Mouse (Mus musculus) forebrain, embryonic 13.5 days (tissue): ENCODE measurements around the gene Gfod2. TPM values are rescaled to one million over a fixed set of nuclear protein-coding genes. Genes with fewer than 3 reads are reported as not detected.

Experiments
- ATAC-seq: fragments of 200-750 bp; cut with Nextera tagmentation; 2 replicates; pipeline ENCODE4 v1.8.0; 2017
- H3K27ac ChIP-seq: fragments of 300-500 bp; sonication (generic); 2 replicates; pipeline ENCODE4 v1.5.1; 2015; ENCODE audit warnings: inconsistent platforms, mild to moderate bottlenecking, moderate library complexity
- H3K27me3 ChIP-seq: fragments of 300-500 bp; sonication (generic); 2 replicates; pipeline ENCODE4 v1.6.1; 2015; ENCODE audit warnings: mild to moderate bottlenecking, inconsistent platforms
- H3K36me3 ChIP-seq: fragments of 300-500 bp; sonication (generic); 2 replicates; pipeline ENCODE4 v1.6.1; 2015; ENCODE audit warnings: mild to moderate bottlenecking, inconsistent platforms; ENCODE audit not compliant: poor library complexity, severe bottlenecking
- H3K4me1 ChIP-seq: fragments of 300-500 bp; sonication (generic); 2 replicates; pipeline ENCODE4 v1.6.1; 2015; ENCODE audit warnings: inconsistent platforms
- H3K4me2 ChIP-seq: fragments of 300-500 bp; sonication (generic); 2 replicates; pipeline ENCODE4 v1.6.1; 2015; ENCODE audit warnings: inconsistent platforms, mild to moderate bottlenecking, moderate library complexity
- H3K4me3 ChIP-seq: fragments of 300-500 bp; sonication (generic); 2 replicates; pipeline ENCODE4 v1.5.1; 2015; ENCODE audit warnings: mild to moderate bottlenecking, inconsistent platforms
- H3K9ac ChIP-seq: fragments of 300-500 bp; sonication (generic); 2 replicates; pipeline ENCODE4 v1.6.1; 2015; ENCODE audit warnings: mild to moderate bottlenecking, inconsistent platforms
- H3K9me3 ChIP-seq: fragments of 300-500 bp; sonication (generic); replicated peaks from 2 replicates; pipeline ENCODE4 v1.6.1; 2016; ENCODE audit warnings: inconsistent platforms
- WGBS: fragments of 180-500 bp; shearing (Covaris S2); methylation state at CpG from one replicate; pipeline ENCODE4 v1.1.7; 2015; 5-methylcytosine and 5-hydroxymethylcytosine counted together
- polyA plus RNA-seq: library from polyadenylated mRNA; unstranded; fragments of >200 nt; fragmentation: Nextera tagmentation; extraction: Ambion mirVana; gene quantifications from 2 replicates; pipeline ENCODE4 v1.2.1, GENCODE M21; 2015

Gene Gfod2
- polyA plus RNA-seq, 1 experiment from 2014 or later: 65.7 TPM

GRCm38 (mm10) chr8:105789626-105790025 is 31.2 kb upstream of the Gfod2 start:
- Histone ChIP-seq H3K9me3 (no peaks in the 10 kb centered on the region), H3K27me3 (no peaks in the 10 kb centered on the region), H3K9ac (no peak overlapping the region), H3K4me1 (no peaks in the 10 kb centered on the region), H3K36me3 (peaks cover 29% of the 10 kb centered on the region), H3K27ac (no peak overlapping the region; the same call in 1 of the 2 replicates), H3K4me2 (no peak overlapping the region), H3K4me3 (no peak overlapping the region)
- no peak for ATAC-seq

- no peaks in the 10 kb centered on the region for H3K4me1 ChIP-seq
- no peaks in the 10 kb centered on the region for H3K9me3 ChIP-seq
- no peak overlapping the region for H3K9ac ChIP-seq
- 65% methylated on average over 4 of the region's 4 CpGs for WGBS
- no peak overlapping the region for H3K4me2 ChIP-seq
- H3K27me3 ChIP-seq: no peaks in the 10 kb centered on the region
- no peak for ATAC-seq
- no peak overlapping the region for H3K27ac ChIP-seq
- no peak overlapping the region for H3K4me3 ChIP-seq
- H3K36me3 ChIP-seq: peaks cover 33% of the 10 kb centered on the region
Observed at GRCm38 (mm10) chr8:105788927-105789326, 30.5 kb upstream of the Gfod2 start.

GRCm38 (mm10) chr8:105788241-105788640 is 29.8 kb upstream of the Gfod2 start:
- Histone ChIP-seq H3K4me2 (no peak overlapping the region), H3K4me1 (no peaks in the 10 kb centered on the region), H3K4me3 (no peak overlapping the region), H3K9ac (no peak overlapping the region), H3K27me3 (no peaks in the 10 kb centered on the region), H3K36me3 (peaks cover 37% of the 10 kb centered on the region), H3K27ac (no peak overlapping the region), H3K9me3 (no peaks in the 10 kb centered on the region)
- 93% methylated on average over 2 of the region's 2 CpGs for WGBS
- no peak for ATAC-seq

- Histone ChIP-seq H3K9ac (no peak overlapping the region), H3K4me3 (no peak overlapping the region), H3K27me3 (no peaks in the 10 kb centered on the region), H3K36me3 (peaks cover 85% of the 10 kb centered on the region), H3K4me1 (no peaks in the 10 kb centered on the region), H3K9me3 (no peaks in the 10 kb centered on the region), H3K27ac (no peak overlapping the region), H3K4me2 (no peak overlapping the region)
- ATAC-seq: no peak
- 96% methylated on average over 5 of the region's 5 CpGs for WGBS
Observed at GRCm38 (mm10) chr8:105780298-105780697, 21.8 kb upstream of the Gfod2 start.

GRCm38 (mm10) chr8:105777833-105778232 is 19.4 kb upstream of the Gfod2 start:
- Histone ChIP-seq H3K36me3 (peaks cover 93% of the 10 kb centered on the region), H3K4me2 (no peak overlapping the region), H3K9ac (no peak overlapping the region), H3K27me3 (no peaks in the 10 kb centered on the region), H3K9me3 (no peaks in the 10 kb centered on the region), H3K4me1 (no peaks in the 10 kb centered on the region), H3K27ac (no peak overlapping the region), H3K4me3 (no peak overlapping the region)
- no peak for ATAC-seq
- WGBS: 89% methylated on average over 2 of the region's 2 CpGs

GRCm38 (mm10) chr8:105774498-105774897 is 16.0 kb upstream of the Gfod2 start:
- Histone ChIP-seq H3K4me1 (no peaks in the 10 kb centered on the region), H3K9ac (no peak overlapping the region), H3K27me3 (no peaks in the 10 kb centered on the region), H3K9me3 (no peaks in the 10 kb centered on the region), H3K36me3 (peaks cover 95% of the 10 kb centered on the region), H3K4me3 (no peak overlapping the region), H3K27ac (no peak overlapping the region), H3K4me2 (no peak overlapping the region)
- 95% methylated on average over 5 of the region's 5 CpGs for WGBS
- ATAC-seq: no peak

GRCm38 (mm10) chr8:105773441-105773861 is 15.0 kb upstream of the Gfod2 start:
- H3K4me1 ChIP-seq: no peaks in the 10 kb centered on the region
- H3K9ac ChIP-seq: no peak overlapping the region
- no peaks in the 10 kb centered on the region for H3K9me3 ChIP-seq
- peaks cover 95% of the 10 kb centered on the region for H3K36me3 ChIP-seq
- no peak for ATAC-seq
- H3K4me2 ChIP-seq: no peak overlapping the region
- H3K27ac ChIP-seq: no peak overlapping the region
- WGBS: 97% methylated on average over 1 of the region's 1 CpGs
- no peaks in the 10 kb centered on the region for H3K27me3 ChIP-seq
- no peak overlapping the region for H3K4me3 ChIP-seq

GRCm38 (mm10) chr8:105771398-105772175 is 13.1 kb upstream of the Gfod2 start:
- 94% methylated on average over 12 of the region's 12 CpGs for WGBS
- Histone ChIP-seq H3K4me2 (no peak overlapping the region), H3K9ac (no peak overlapping the region; the same call in 1 of the 2 replicates), H3K36me3 (peaks cover 89% of the 10 kb centered on the region), H3K4me3 (no peak overlapping the region), H3K27ac (no peak overlapping the region), H3K27me3 (no peaks in the 10 kb centered on the region), H3K9me3 (no peaks in the 10 kb centered on the region), H3K4me1 (no peaks in the 10 kb centered on the region)
- ATAC-seq: no peak

GRCm38 (mm10) chr8:105770609-105771008 is 12.1 kb upstream of the Gfod2 start:
- Histone ChIP-seq H3K27me3 (no peaks in the 10 kb centered on the region), H3K4me3 (no peak overlapping the region), H3K36me3 (peaks cover 79% of the 10 kb centered on the region), H3K9me3 (no peaks in the 10 kb centered on the region), H3K27ac (no peak overlapping the region), H3K4me2 (no peak overlapping the region), H3K4me1 (no peaks in the 10 kb centered on the region), H3K9ac (no peak overlapping the region)
- WGBS: 82% methylated on average over 1 of the region's 1 CpGs
- 0 out of 2 replicates have a peak, but pooled peaks have one; percentile 30 for ATAC-seq

- Histone ChIP-seq H3K4me1 (no peaks in the 10 kb centered on the region), H3K27ac (no peak overlapping the region), H3K9me3 (no peaks in the 10 kb centered on the region), H3K4me3 (no peak overlapping the region), H3K4me2 (no peak overlapping the region), H3K9ac (no peak overlapping the region), H3K27me3 (no peaks in the 10 kb centered on the region), H3K36me3 (peaks cover 60% of the 10 kb centered on the region)
- ATAC-seq: no peak
- 91% methylated on average over 5 of the region's 5 CpGs for WGBS
Observed at GRCm38 (mm10) chr8:105768485-105769257, 10.2 kb upstream of the Gfod2 start.

- H3K36me3 ChIP-seq: no peaks in the 10 kb centered on the region
- H3K4me2 ChIP-seq: peak overlapping the region; percentile 78
- peak overlapping the region; percentile 89 for H3K4me3 ChIP-seq
- 2% methylated on average over 12 of the region's 12 CpGs for WGBS
- H3K9ac ChIP-seq: peak overlapping the region; percentile 92
- H3K27ac ChIP-seq: peak overlapping the region; percentile 88
- no peaks in the 10 kb centered on the region for H3K9me3 ChIP-seq
- no peaks in the 10 kb centered on the region for H3K27me3 ChIP-seq
- peaks cover 21% of the 10 kb centered on the region for H3K4me1 ChIP-seq
- ATAC-seq: no peak
Observed at GRCm38 (mm10) chr8:105757796-105758276, 628 bp downstream of the Gfod2 start.

GRCm38 (mm10) chr8:105754688-105755087 is 3.8 kb downstream of the Gfod2 start:
- peaks cover 38% of the 10 kb centered on the region for H3K4me1 ChIP-seq
- no peak overlapping the region for H3K4me3 ChIP-seq
- ATAC-seq: no peak
- H3K9ac ChIP-seq: no peak overlapping the region
- H3K36me3 ChIP-seq: no peaks in the 10 kb centered on the region
- no peak overlapping the region for H3K4me2 ChIP-seq
- H3K27ac ChIP-seq: no peak overlapping the region
- no peaks in the 10 kb centered on the region for H3K27me3 ChIP-seq
- WGBS: 84% methylated on average over 2 of the region's 2 CpGs
- H3K9me3 ChIP-seq: no peaks in the 10 kb centered on the region
